Mouse (Mus musculus) bone marrow, adult 2 months (tissue): ENCODE measurements around the gene AC124502.3. TPM values are rescaled to one million over a fixed set of nuclear protein-coding genes. Genes with fewer than 3 reads are reported as not detected.

Experiments used
- H3K27ac ChIP-seq: fragments of 200-500 bp; 2 replicates; pipeline ENCODE4 v1.5.1; 2012; ENCODE audit warnings: low read depth, mild to moderate bottlenecking, control low read depth, inconsistent platforms, low read length; ENCODE audit not compliant: control insufficient read depth, poor library complexity, insufficient read depth
- H3K4me1 ChIP-seq: fragments of 200-500 bp; 2 replicates; pipeline ENCODE4 v1.6.1; 2011; ENCODE audit warnings: low read length; ENCODE audit not compliant: control insufficient read depth, insufficient read depth
- H3K4me3 ChIP-seq: fragments of 200-500 bp; replicated peaks from 2 replicates; pipeline ENCODE3; 2011; ENCODE audit warnings: mild to moderate bottlenecking, low read depth, low read length, control low read depth; ENCODE audit not compliant: control insufficient read depth
- CTCF ChIP-seq: fragments of 200-500 bp; IDR thresholded peaks from 2 replicates; pipeline ENCODE4 v1.5.1; 2011; ENCODE audit warnings: low read length, control low read depth; ENCODE audit not compliant: control insufficient read depth, insufficient read depth
- POLR2A ChIP-seq: fragments of 200-500 bp; IDR thresholded peaks from 2 replicates; pipeline ENCODE4 v1.6.1; 2011; ENCODE audit warnings: low read depth, mild to moderate bottlenecking, control low read depth, low read length, borderline replicate concordance; ENCODE audit not compliant: control insufficient read depth
- WGBS: fragments of 180-500 bp; shearing (Covaris S2); methylation state at CpG from one replicate; pipeline ENCODE4 v1.1.7; 2018; 5-methylcytosine and 5-hydroxymethylcytosine counted together
- polyA plus RNA-seq: library from polyadenylated mRNA; stranded (reverse); fragments of >200 nt; gene quantifications from 2 replicates; pipeline ENCODE4 v1.2.4, GENCODE M21; 2011; ENCODE audit warnings: low replicate concordance; ENCODE audit not compliant: missing spikeins, insufficient read depth, insufficient read length

AC124502.3 gene
- polyA plus RNA-seq, 1 experiment, result not detected

GRCm38 (mm10) chr19:5039301-5040114 lies 817 bp downstream of the AC124502.3 start:
- Histone ChIP-seq H3K4me1 (no peaks in the 10 kb centered on the region; the same call in 1 of the 2 replicates), H3K4me3 (peak overlapping the region; percentile 91), H3K27ac (no peak overlapping the region)
- whole genome bisulfite sequencing, result 26% methylated on average over 41 of the region's 41 CpGs
- TF ChIP-seq CTCF, result no peak
- no peak for TF ChIP-seq POLR2A

GRCm38 (mm10) chr19:5040862-5041523 lies 2.3 kb downstream of the AC124502.3 start, which contains the start of gene Brms1:
TSS of gene Brms1 (plus strand) at chr19:5041354.
- TF ChIP-seq POLR2A (peak; percentile 74; the same call in 1 of the 2 replicates), CTCF (no peak)
- Histone ChIP-seq H3K27ac (peak within 1 kb of the TSS; percentile 57; the same call in 1 of the 2 replicates), H3K4me3 (peak within 1 kb of the TSS; percentile 95), H3K4me1 (no peaks in the 10 kb centered on the region; the same call in 1 of the 2 replicates)
- WGBS, result 3% methylated on average over 40 of the region's 40 CpGs

- TF ChIP-seq POLR2A (no peak), CTCF (no peak)
- Histone ChIP-seq H3K4me3 (peak overlapping the region; percentile 95), H3K4me1 (no peaks in the 10 kb centered on the region; the same call in 1 of the 2 replicates), H3K27ac (peak overlapping the region; percentile 57; the same call in 1 of the 2 replicates)
- 2% methylated on average over 16 of the region's 16 CpGs for WGBS
These were observed 2.9 kb downstream of the AC124502.3 start for GRCm38 (mm10) chr19:5041588-5041987.

- no peak for TF ChIP-seq CTCF
- no peak for TF ChIP-seq POLR2A
- H3K4me3 ChIP-seq, result no peak overlapping the region
- no peaks in the 10 kb centered on the region; the same call in 1 of the 2 replicates for H3K4me1 ChIP-seq
- WGBS, result 73% methylated on average over 4 of the region's 4 CpGs
- H3K27ac ChIP-seq, result no peak overlapping the region
These were observed 6.8 kb downstream of the AC124502.3 start for GRCm38 (mm10) chr19:5045531-5045930.

GRCm38 (mm10) chr19:5048138-5049056 lies 9.7 kb downstream of the AC124502.3 start:
- H3K27ac ChIP-seq, result no peak overlapping the region
- H3K4me3 ChIP-seq, result no peak overlapping the region
- 86% methylated on average over 14 of the region's 14 CpGs for WGBS
- no peaks in the 10 kb centered on the region for H3K4me1 ChIP-seq
- TF ChIP-seq CTCF (peak; percentile 4; the same call in 1 of the 2 replicates), POLR2A (no peak)

GRCm38 (mm10) chr19:5049325-5049724 lies 10.6 kb downstream of the AC124502.3 start:
- TF ChIP-seq CTCF (no peak), POLR2A (no peak)
- 85% methylated on average over 6 of the region's 6 CpGs for whole genome bisulfite sequencing
- Histone ChIP-seq H3K27ac (no peak overlapping the region), H3K4me3 (no peak overlapping the region), H3K4me1 (no peaks in the 10 kb centered on the region)

GRCm38 (mm10) chr19:5050047-5050905 lies 11.6 kb downstream of the AC124502.3 start, which contains the start of gene Rin1:
TSS of gene Rin1 (plus strand) at chr19:5050481.
- Histone ChIP-seq H3K27ac (no peak within 1 kb of the TSS), H3K4me3 (no peak within 1 kb of the TSS), H3K4me1 (no peaks in the 10 kb centered on the region)
- 17% methylated on average over 14 of the region's 14 CpGs for WGBS
- TF ChIP-seq CTCF, result no peak
- no peak for TF ChIP-seq POLR2A
